Mouse (Mus musculus) heart, embryonic 15.5 days (tissue): ENCODE data around the gene Lgals7. TPM values are rescaled to one million over a fixed set of nuclear protein-coding genes. Genes with fewer than 3 reads are reported as not detected.
A peak's percentile ranks its signal among the peaks of the same experiment; 100 is the strongest.

Experiments
- ATAC-seq: fragments of 200-750 bp; cut with Nextera tagmentation; replicated peaks from 2 replicates; pipeline ENCODE4 v1.8.0; 2017; ENCODE audit warnings: low read depth, moderate TSS enrichment; ENCODE audit not compliant: insufficient number of reproducible peaks, insufficient read depth, low FRiP score
- H3K27ac ChIP-seq: fragments of 300-500 bp; sonication (generic); 2 replicates; pipeline ENCODE4 v1.5.1; 2015; ENCODE audit warnings: mild to moderate bottlenecking, inconsistent platforms
- H3K27me3 ChIP-seq: fragments of 300-500 bp; sonication (generic); 2 replicates; pipeline ENCODE4 v1.6.1; 2015; ENCODE audit warnings: inconsistent platforms
- H3K36me3 ChIP-seq: fragments of 300-500 bp; sonication (generic); 2 replicates; pipeline ENCODE4 v1.6.1; 2015; ENCODE audit warnings: mild to moderate bottlenecking, inconsistent platforms
- H3K4me1 ChIP-seq: fragments of 300-500 bp; sonication (generic); replicated peaks from 2 replicates; pipeline ENCODE4 v1.6.1; 2015; ENCODE audit warnings: inconsistent platforms
- H3K4me2 ChIP-seq: fragments of 300-500 bp; sonication (generic); 2 replicates; pipeline ENCODE4 v1.6.1; 2015; ENCODE audit warnings: inconsistent platforms, mild to moderate bottlenecking, moderate library complexity
- H3K4me3 ChIP-seq: fragments of 300-500 bp; sonication (generic); 2 replicates; pipeline ENCODE4 v1.5.1; 2015; ENCODE audit warnings: mild to moderate bottlenecking, inconsistent platforms
- H3K9ac ChIP-seq: fragments of 300-500 bp; sonication (generic); 2 replicates; pipeline ENCODE4 v1.6.1; 2015; ENCODE audit warnings: mild to moderate bottlenecking, inconsistent platforms
- H3K9me3 ChIP-seq: fragments of 300-500 bp; sonication (generic); replicated peaks from 2 replicates; pipeline ENCODE4 v1.6.1; 2016; ENCODE audit warnings: inconsistent platforms
- WGBS: fragments of 180-500 bp; shearing (Covaris S2); methylation state at CpG from one replicate; pipeline ENCODE4 v1.1.7; 2015; ENCODE audit warnings: mixed read lengths; 5-methylcytosine and 5-hydroxymethylcytosine counted together
- polyA plus RNA-seq: library from polyadenylated mRNA; unstranded; fragments of >200 nt; fragmentation: Nextera tagmentation; extraction: Ambion mirVana; gene quantifications from 2 replicates; pipeline ENCODE4 v1.2.1, GENCODE M21; 2015

Gene Lgals7
- polyA plus RNA-seq, 1 experiment from 2014 or later, result 2.7 TPM

GRCm38 (mm10) chr7:28831411-28832125, 32.1 kb upstream of the Lgals7 start:
- Histone ChIP-seq H3K4me3 (no peak overlapping the region), H3K9me3 (no peaks in the 10 kb centered on the region), H3K36me3 (peaks cover 19% of the 10 kb centered on the region), H3K27ac (no peak overlapping the region), H3K4me1 (peaks cover 23% of the 10 kb centered on the region), H3K4me2 (no peak overlapping the region), H3K9ac (no peak overlapping the region), H3K27me3 (no peaks in the 10 kb centered on the region)
- ATAC-seq, result no peak
- 77% methylated on average over 17 of the region's 17 CpGs for WGBS

- no peak overlapping the region for H3K27ac ChIP-seq
- H3K4me2 ChIP-seq, result no peak overlapping the region
- no peak for ATAC-seq
- H3K9ac ChIP-seq, result no peak overlapping the region
- WGBS, result 68% methylated on average over 6 of the region's 6 CpGs
- H3K9me3 ChIP-seq, result no peaks in the 10 kb centered on the region
- no peak overlapping the region for H3K4me3 ChIP-seq
- H3K36me3 ChIP-seq, result peaks cover 19% of the 10 kb centered on the region
- H3K4me1 ChIP-seq, result peaks cover 22% of the 10 kb centered on the region
- no peaks in the 10 kb centered on the region for H3K27me3 ChIP-seq
Observed at GRCm38 (mm10) chr7:28832137-28832536, 31.5 kb upstream of the Lgals7 start.

- no peak within 1 kb of the TSS for H3K27ac ChIP-seq
- no peak for ATAC-seq
Observed at GRCm38 (mm10) chr7:28833723-28834347, 29.8 kb upstream of the Lgals7 start, which contains the start of gene Lgals4. Gene Lgals4 (plus strand): TSS chr7:28833854.

GRCm38 (mm10) chr7:28836936-28837335, 26.7 kb upstream of the Lgals7 start:
- H3K9ac ChIP-seq, result no peak overlapping the region
- no peak overlapping the region for H3K4me2 ChIP-seq
- no peaks in the 10 kb centered on the region for H3K27me3 ChIP-seq
- ATAC-seq, result no peak
- no peak overlapping the region for H3K27ac ChIP-seq
- no peak overlapping the region for H3K4me3 ChIP-seq
- H3K4me1 ChIP-seq, result 0 out of 2 replicates have a peak, but pooled peaks cover under 1% of the 10 kb centered on the region
- 81% methylated on average over 5 of the region's 5 CpGs for WGBS
- no peaks in the 10 kb centered on the region for H3K9me3 ChIP-seq
- no peaks in the 10 kb centered on the region; the same call in 1 of the 2 replicates for H3K36me3 ChIP-seq

More at GRCm38 (mm10) chr7:28833723-28834347, 29.8 kb upstream of the Lgals7 start, which contains the start of gene Lgals4:
- H3K4me3 ChIP-seq, result no peak within 1 kb of the TSS
- peaks cover 12% of the 10 kb centered on the region for H3K4me1 ChIP-seq
- H3K27me3 ChIP-seq, result no peaks in the 10 kb centered on the region
- no peak within 1 kb of the TSS for H3K4me2 ChIP-seq
- WGBS, result 83% methylated on average over 6 of the region's 6 CpGs
- H3K36me3 ChIP-seq, result peaks cover 19% of the 10 kb centered on the region
- H3K9me3 ChIP-seq, result no peaks in the 10 kb centered on the region
- H3K9ac ChIP-seq, result no peak within 1 kb of the TSS

- ATAC-seq, result no peak
- WGBS, result 71% methylated on average over 9 of the region's 9 CpGs
- Histone ChIP-seq H3K4me1 (no peaks in the 10 kb centered on the region), H3K4me3 (no peak overlapping the region), H3K27me3 (no peaks in the 10 kb centered on the region), H3K4me2 (no peak overlapping the region), H3K36me3 (no peaks in the 10 kb centered on the region), H3K9ac (no peak overlapping the region), H3K9me3 (no peaks in the 10 kb centered on the region), H3K27ac (no peak overlapping the region)
Observed at GRCm38 (mm10) chr7:28838331-28838730, 25.3 kb upstream of the Lgals7 start.

- no peaks in the 10 kb centered on the region for H3K9me3 ChIP-seq
- H3K4me2 ChIP-seq, result no peak overlapping the region
- H3K36me3 ChIP-seq, result no peaks in the 10 kb centered on the region
- ATAC-seq, result no peak
- no peak overlapping the region for H3K4me3 ChIP-seq
- H3K9ac ChIP-seq, result no peak overlapping the region
- WGBS, result 80% methylated on average over 1 of the region's 1 CpGs
- H3K4me1 ChIP-seq, result peaks cover 3% of the 10 kb centered on the region; the same call in 1 of the 2 replicates
- H3K27me3 ChIP-seq, result no peaks in the 10 kb centered on the region
- no peak overlapping the region for H3K27ac ChIP-seq
Observed at GRCm38 (mm10) chr7:28847273-28847672, 16.4 kb upstream of the Lgals7 start.

- H3K36me3 ChIP-seq, result no peaks in the 10 kb centered on the region
- 28% methylated on average over 1 of the region's 1 CpGs for WGBS
Observed at GRCm38 (mm10) chr7:28849700-28850236, 13.9 kb upstream of the Lgals7 start.

GRCm38 (mm10) chr7:28850642-28851041, 13.0 kb upstream of the Lgals7 start:
- 74% methylated on average over 4 of the region's 4 CpGs for WGBS
- Histone ChIP-seq H3K36me3 (no peaks in the 10 kb centered on the region), H3K4me1 (peaks cover 3% of the 10 kb centered on the region; the same call in 1 of the 2 replicates), H3K27me3 (no peaks in the 10 kb centered on the region), H3K9ac (no peak overlapping the region), H3K27ac (no peak overlapping the region), H3K4me2 (no peak overlapping the region), H3K9me3 (no peaks in the 10 kb centered on the region), H3K4me3 (no peak overlapping the region)
- ATAC-seq, result no peak

More at GRCm38 (mm10) chr7:28849700-28850236, 13.9 kb upstream of the Lgals7 start:
- H3K9ac ChIP-seq, result no peak overlapping the region
- 0 out of 2 replicates have a peak, but pooled peaks have one; percentile 18 for ATAC-seq
- H3K27ac ChIP-seq, result no peak overlapping the region
- no peak overlapping the region for H3K4me3 ChIP-seq
- peaks cover 3% of the 10 kb centered on the region; the same call in 1 of the 2 replicates for H3K4me1 ChIP-seq
- no peaks in the 10 kb centered on the region for H3K9me3 ChIP-seq
- H3K4me2 ChIP-seq, result no peak overlapping the region
- no peaks in the 10 kb centered on the region for H3K27me3 ChIP-seq

- no peak overlapping the region for H3K4me2 ChIP-seq
- no peaks in the 10 kb centered on the region for H3K36me3 ChIP-seq
- no peak overlapping the region for H3K27ac ChIP-seq
- H3K4me3 ChIP-seq, result no peak overlapping the region
- H3K9me3 ChIP-seq, result no peaks in the 10 kb centered on the region
- peaks cover 12% of the 10 kb centered on the region for H3K4me1 ChIP-seq
- H3K27me3 ChIP-seq, result no peaks in the 10 kb centered on the region
- H3K9ac ChIP-seq, result no peak overlapping the region
- no peak for ATAC-seq
- 77% methylated on average over 2 of the region's 2 CpGs for WGBS
Observed at GRCm38 (mm10) chr7:28859953-28860352, 3.7 kb upstream of the Lgals7 start.

- H3K27ac ChIP-seq, result no peak overlapping the region
- no peaks in the 10 kb centered on the region for H3K9me3 ChIP-seq
- no peaks in the 10 kb centered on the region for H3K36me3 ChIP-seq
- H3K4me1 ChIP-seq, result peaks cover 18% of the 10 kb centered on the region
- WGBS, result 82% methylated on average over 6 of the region's 6 CpGs
- no peak overlapping the region for H3K4me3 ChIP-seq
- no peak for ATAC-seq
- H3K9ac ChIP-seq, result no peak overlapping the region
- H3K4me2 ChIP-seq, result no peak overlapping the region
- no peaks in the 10 kb centered on the region for H3K27me3 ChIP-seq
Observed at GRCm38 (mm10) chr7:28860898-28861297, 2.8 kb upstream of the Lgals7 start.

- Histone ChIP-seq H3K4me3 (no peak overlapping the region), H3K9me3 (no peaks in the 10 kb centered on the region), H3K27me3 (no peaks in the 10 kb centered on the region), H3K4me1 (peaks cover 30% of the 10 kb centered on the region), H3K9ac (no peak overlapping the region), H3K27ac (no peak overlapping the region), H3K36me3 (no peaks in the 10 kb centered on the region), H3K4me2 (no peak overlapping the region)
- ATAC-seq, result no peak
- 68% methylated on average over 15 of the region's 15 CpGs for WGBS
Observed at GRCm38 (mm10) chr7:28862817-28863499, 695 bp upstream of the Lgals7 start.
